Mouse (Mus musculus): ENCODE measurements around the gene Frat2. TPM values are rescaled to one million over a fixed set of nuclear protein-coding genes. Genes with fewer than 3 reads are reported as not detected.
A peak's percentile ranks its signal among the peaks of the same experiment; 100 is the strongest.

Frat2 gene
- polyA plus RNA-seq, 1 experiment, result 62.2 TPM

DNA sequence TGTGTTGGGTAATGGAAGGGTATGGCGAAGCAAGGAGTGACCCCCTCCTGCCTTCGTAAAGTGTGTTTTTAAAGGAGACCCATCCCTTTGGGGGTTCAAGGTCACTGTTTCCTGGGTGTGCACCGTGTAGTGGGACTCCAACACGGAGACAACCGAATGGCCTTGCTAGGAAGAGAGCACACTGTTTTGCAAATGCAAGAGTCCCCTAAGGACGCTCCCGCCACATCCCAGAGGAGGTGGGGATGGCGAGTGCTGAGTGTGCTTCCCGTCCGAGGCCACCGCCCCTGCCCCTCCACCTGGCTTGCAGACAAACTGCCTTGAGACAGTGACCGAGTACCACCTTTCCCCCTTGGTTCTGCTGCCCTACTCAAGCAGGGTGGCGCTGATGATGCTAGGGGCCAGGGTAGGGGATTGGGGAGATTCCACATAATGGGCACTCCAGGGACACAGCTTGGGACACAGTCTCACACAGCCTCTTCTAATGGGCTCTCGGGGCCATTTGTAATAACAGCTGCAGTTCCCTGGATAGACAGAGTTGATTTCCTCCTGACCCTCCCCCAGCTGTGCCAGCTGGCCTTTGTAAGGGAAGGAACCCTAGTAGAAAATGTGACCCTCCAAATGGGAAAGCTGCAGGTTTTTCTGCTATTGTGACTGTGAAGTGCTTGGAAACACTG is 16.1 kb downstream of the Frat2 start:
- peak overlapping the region; percentile 17; the same call in 1 of the 2 replicates for H3K27ac ChIP-seq (ENCODE audit: insufficient read depth, low read depth, low read length)
- no peaks in the 10 kb centered on the region for H3K27me3 ChIP-seq (ENCODE audit: control insufficient read depth, insufficient read depth, low read length)
- WGBS, result 14% methylated on average over 14 of the region's 14 CpGs
- TF ChIP-seq POLR2A (IDR thresholded peaks at IDR 0.05; ENCODE audit: low read depth, low read length), result peak; percentile 23; the same call in 1 of the 2 replicates
- no peak for TF ChIP-seq CTCF (IDR thresholded peaks at IDR 0.05; ENCODE audit: extremely low read depth, insufficient read length, insufficient replicate concordance, low read depth, low read length)
- peaks cover 10% of the 10 kb centered on the region for H3K4me1 ChIP-seq (ENCODE audit: control insufficient read depth, insufficient read depth, insufficient read length, low read length)
- no peaks in the 10 kb centered on the region for H3K36me3 ChIP-seq (ENCODE audit: control insufficient read depth, insufficient read depth, low read length)
- H3K4me3 ChIP-seq (ENCODE audit: low read depth, low read length), result peak overlapping the region; percentile 76

DNA sequence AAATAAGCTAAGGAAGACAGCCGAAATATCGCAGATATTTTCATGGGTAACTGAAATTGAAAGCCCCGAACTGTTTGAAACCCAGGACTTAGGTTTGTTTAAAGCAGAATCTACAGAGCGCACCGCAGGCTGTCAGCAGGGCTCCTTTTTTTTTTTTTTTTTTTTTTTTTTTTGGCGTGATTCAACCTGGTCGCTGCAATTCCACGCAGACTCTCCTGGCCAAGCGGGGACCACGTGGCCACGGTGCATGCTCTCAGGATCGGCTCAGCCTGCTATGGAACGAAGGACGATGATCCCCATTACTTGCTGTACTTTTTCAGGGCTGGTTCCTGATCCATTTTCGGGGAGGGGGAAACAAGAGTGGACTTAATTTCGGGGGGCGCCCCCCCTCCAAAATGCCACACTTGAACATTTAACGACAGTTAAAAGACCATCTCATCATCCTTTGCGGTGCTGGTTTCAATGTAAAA is 16.8 kb downstream of the Frat2 start:
- TF ChIP-seq CTCF (IDR thresholded peaks at IDR 0.05; ENCODE audit: extremely low read depth, insufficient read length, insufficient replicate concordance, low read depth, low read length) (no peak), POLR2A (IDR thresholded peaks at IDR 0.05; ENCODE audit: low read depth, low read length) (no peak)
- WGBS, result under 1% methylated on average over 19 of the region's 19 CpGs
- peak overlapping the region; percentile 48 for H3K27ac ChIP-seq (ENCODE audit: insufficient read depth, low read depth, low read length)

DNA sequence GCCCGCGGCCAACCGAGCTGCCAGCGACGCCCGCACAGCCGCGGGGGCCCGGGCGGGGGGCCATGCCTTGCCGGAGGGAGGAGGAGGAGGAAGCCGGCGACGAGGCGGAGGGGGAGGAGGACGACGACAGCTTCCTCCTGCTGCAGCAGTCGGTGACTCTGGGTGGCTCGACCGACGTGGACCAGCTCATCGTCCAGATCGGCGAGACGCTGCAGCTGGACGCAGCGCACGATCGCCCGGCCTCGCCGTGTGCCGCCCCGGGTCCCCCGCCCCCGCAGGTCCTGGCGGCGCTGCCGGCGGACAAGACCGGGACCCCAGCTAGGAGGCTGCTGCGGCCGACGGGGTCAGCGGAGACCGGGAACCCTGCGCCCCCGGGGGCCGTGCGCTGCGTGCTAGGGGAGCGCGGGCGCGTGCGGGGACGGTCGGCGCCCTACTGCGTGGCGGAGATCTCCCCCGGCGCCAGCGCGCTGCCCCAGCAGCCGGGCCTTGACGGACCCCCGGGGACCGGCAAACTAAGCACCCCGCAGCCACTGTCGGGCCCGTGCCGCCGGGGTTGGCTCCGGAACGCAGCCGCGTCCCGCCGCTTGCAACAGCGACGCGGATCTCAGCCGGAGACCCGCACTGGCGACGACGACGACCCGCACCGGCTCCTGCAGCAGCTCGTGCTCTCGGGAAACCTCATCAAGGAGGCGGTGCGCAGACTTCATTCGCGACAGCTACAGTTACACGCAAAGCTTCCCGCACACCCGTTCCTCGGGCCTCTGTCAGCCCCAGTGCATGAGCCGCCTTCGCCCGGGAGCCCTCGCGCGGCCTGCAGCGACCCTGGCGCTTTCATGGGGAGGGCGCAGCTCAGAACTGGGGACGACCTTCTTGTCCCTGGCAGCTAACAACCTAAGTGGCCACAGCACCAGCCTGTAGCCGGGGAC is 17.6 kb downstream of the Frat2 start:
- Histone ChIP-seq H3K27ac (ENCODE audit: insufficient read depth, low read depth, low read length) (peak overlapping the region; percentile 48), H3K27me3 (ENCODE audit: control insufficient read depth, insufficient read depth, low read length) (no peaks in the 10 kb centered on the region), H3K4me1 (ENCODE audit: control insufficient read depth, insufficient read depth, insufficient read length, low read length) (peaks cover 5% of the 10 kb centered on the region), H3K36me3 (ENCODE audit: control insufficient read depth, insufficient read depth, low read length) (no peaks in the 10 kb centered on the region), H3K4me3 (ENCODE audit: low read depth, low read length) (peak overlapping the region; percentile 76)
- TF ChIP-seq CTCF (IDR thresholded peaks at IDR 0.05; ENCODE audit: extremely low read depth, insufficient read length, insufficient replicate concordance, low read depth, low read length) (no peak), POLR2A (IDR thresholded peaks at IDR 0.05; ENCODE audit: low read depth, low read length) (no peak)
- WGBS, result under 1% methylated on average over 111 of the region's 112 CpGs

More for the DNA sequence above, 16.8 kb downstream of the Frat2 start:
- Histone ChIP-seq H3K27me3 (ENCODE audit: control insufficient read depth, insufficient read depth, low read length) (no peaks in the 10 kb centered on the region), H3K36me3 (ENCODE audit: control insufficient read depth, insufficient read depth, low read length) (no peaks in the 10 kb centered on the region), H3K4me3 (ENCODE audit: low read depth, low read length) (peak overlapping the region; percentile 76), H3K4me1 (ENCODE audit: control insufficient read depth, insufficient read depth, insufficient read length, low read length) (peaks cover 5% of the 10 kb centered on the region)

DNA sequence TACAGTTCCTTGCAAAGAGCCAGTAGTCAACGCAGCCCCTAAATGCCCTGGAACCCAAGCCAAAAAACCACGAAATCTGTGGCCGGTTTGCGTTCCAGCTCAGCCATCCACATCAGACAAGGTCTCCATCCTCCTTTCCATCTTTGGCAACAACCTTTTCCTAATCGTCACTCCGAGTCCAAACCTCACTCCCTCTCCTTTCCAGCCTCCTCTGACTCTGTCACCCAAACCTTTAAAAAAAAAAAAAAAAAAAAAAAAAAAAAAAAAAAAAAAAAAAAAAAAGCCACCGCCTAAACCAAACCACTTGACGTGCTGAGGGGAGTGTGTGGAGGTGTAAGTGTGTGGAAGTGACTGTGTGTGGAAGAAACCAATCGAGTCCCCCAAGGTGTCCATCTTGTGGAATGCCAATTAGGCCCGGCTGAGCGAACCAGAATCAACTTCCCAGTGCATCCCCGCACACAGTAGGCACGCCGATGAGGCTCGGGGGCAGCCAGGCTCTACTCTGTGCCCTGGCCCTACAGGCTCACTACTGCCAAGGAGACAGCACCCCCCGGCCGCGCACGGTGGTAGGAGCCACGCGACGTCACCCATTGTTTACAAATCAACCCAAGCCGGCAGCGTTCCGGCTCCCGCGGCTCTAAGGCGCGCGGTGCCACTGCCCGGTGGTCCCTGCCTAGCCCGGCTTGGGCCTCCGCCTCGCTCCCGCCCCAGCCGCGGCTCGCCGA is 18.4 kb downstream of the Frat2 start, which contains the start of gene Frat1:
Frat1 (plus strand) TSS at position 590 of the 725 bp plus-strand sequence.
- H3K27me3 ChIP-seq (ENCODE audit: control insufficient read depth, insufficient read depth, low read length), result no peaks in the 10 kb centered on the region
- peak within 1 kb of the TSS; percentile 93 for H3K27ac ChIP-seq (ENCODE audit: insufficient read depth, low read depth, low read length)
- H3K4me1 ChIP-seq (ENCODE audit: control insufficient read depth, insufficient read depth, insufficient read length, low read length), result peaks cover 5% of the 10 kb centered on the region
- peak within 1 kb of the TSS; percentile 76 for H3K4me3 ChIP-seq (ENCODE audit: low read depth, low read length)
- no peaks in the 10 kb centered on the region for H3K36me3 ChIP-seq (ENCODE audit: control insufficient read depth, insufficient read depth, low read length)
- TF ChIP-seq POLR2A (IDR thresholded peaks at IDR 0.05; ENCODE audit: low read depth, low read length) (peak; percentile 43; the same call in 1 of the 2 replicates), CTCF (IDR thresholded peaks at IDR 0.05; ENCODE audit: extremely low read depth, insufficient read length, insufficient replicate concordance, low read depth, low read length) (no peak)
- under 1% methylated on average over 39 of the region's 39 CpGs for WGBS

DNA sequence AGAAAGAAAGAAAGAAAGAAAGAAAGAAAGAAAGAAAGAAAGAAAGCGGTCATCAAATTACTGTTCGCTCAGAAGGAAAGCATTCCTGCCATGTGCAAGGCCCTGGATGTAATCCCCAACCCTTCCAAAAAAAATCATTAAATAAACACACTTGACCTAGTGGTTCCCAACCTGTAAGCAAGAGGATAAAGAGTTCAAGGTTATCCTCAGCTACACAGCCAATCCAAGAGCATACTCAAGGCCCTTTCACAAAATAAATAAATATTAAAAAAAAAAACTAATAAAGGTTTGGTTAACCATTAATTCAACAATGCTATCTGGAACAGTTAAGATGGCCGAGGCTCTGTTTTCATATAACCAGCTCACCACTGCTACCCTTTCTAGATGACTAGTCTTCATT is 19.0 kb downstream of the Frat2 start:
- TF ChIP-seq POLR2A (IDR thresholded peaks at IDR 0.05; ENCODE audit: low read depth, low read length) (no peak), CTCF (IDR thresholded peaks at IDR 0.05; ENCODE audit: extremely low read depth, insufficient read length, insufficient replicate concordance, low read depth, low read length) (no peak)
- Histone ChIP-seq H3K27me3 (ENCODE audit: control insufficient read depth, insufficient read depth, low read length) (no peaks in the 10 kb centered on the region), H3K4me1 (ENCODE audit: control insufficient read depth, insufficient read depth, insufficient read length, low read length) (peaks cover 5% of the 10 kb centered on the region), H3K27ac (ENCODE audit: insufficient read depth, low read depth, low read length) (peak overlapping the region; percentile 75), H3K4me3 (ENCODE audit: low read depth, low read length) (peak overlapping the region; percentile 53), H3K36me3 (ENCODE audit: control insufficient read depth, insufficient read depth, low read length) (no peaks in the 10 kb centered on the region)
- WGBS, result 47% methylated on average over 3 of the region's 3 CpGs

DNA sequence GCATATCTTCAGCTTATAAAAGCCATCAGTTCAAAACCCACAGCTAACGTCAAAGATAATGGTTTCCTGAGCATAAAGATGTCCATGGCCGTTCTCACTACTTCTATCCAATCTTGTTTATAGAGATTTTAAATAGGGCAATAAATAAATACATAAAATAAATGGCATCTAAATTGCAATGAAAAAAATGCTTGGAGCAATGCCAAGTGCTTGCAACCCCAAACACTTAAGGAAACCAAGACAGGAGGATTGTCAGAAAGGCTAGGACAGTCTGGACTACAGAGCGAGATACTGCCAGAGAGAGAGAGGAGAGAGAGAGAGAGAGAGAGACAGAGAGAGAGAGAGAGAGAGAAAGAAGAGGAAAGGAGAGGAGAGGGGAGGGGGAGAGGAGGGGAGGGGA is 21.4 kb downstream of the Frat2 start:
- H3K4me1 ChIP-seq (ENCODE audit: control insufficient read depth, insufficient read depth, insufficient read length, low read length), result no peaks in the 10 kb centered on the region; the same call in 1 of the 2 replicates
- no peaks in the 10 kb centered on the region for H3K36me3 ChIP-seq (ENCODE audit: control insufficient read depth, insufficient read depth, low read length)
- no peak overlapping the region for H3K4me3 ChIP-seq (ENCODE audit: low read depth, low read length)
- TF ChIP-seq POLR2A (IDR thresholded peaks at IDR 0.05; ENCODE audit: low read depth, low read length) (no peak), CTCF (IDR thresholded peaks at IDR 0.05; ENCODE audit: extremely low read depth, insufficient read length, insufficient replicate concordance, low read depth, low read length) (no peak)
- H3K27ac ChIP-seq (ENCODE audit: insufficient read depth, low read depth, low read length), result no peak overlapping the region
- H3K27me3 ChIP-seq (ENCODE audit: control insufficient read depth, insufficient read depth, low read length), result no peaks in the 10 kb centered on the region
- 85% methylated on average over 3 of the region's 3 CpGs for WGBS
